Mouse (Mus musculus) T-helper 17 cell (primary cell): Measurements from ENCODE around the gene Mxd4.

ENCODE experiments used
- in situ Hi-C, 2 experiments: fragments of 300-600 bp; cut with MboI, MseI; formaldehyde crosslinking; loops; 1 replicate in 1 of 2; 2 replicates in 1 of 2; pipeline ENCODE4 v1.15.1; 2025; ENCODE audit warnings: high pct_unique_total_duplicates in 2 of 2

Mxd4 gene

DNA sequence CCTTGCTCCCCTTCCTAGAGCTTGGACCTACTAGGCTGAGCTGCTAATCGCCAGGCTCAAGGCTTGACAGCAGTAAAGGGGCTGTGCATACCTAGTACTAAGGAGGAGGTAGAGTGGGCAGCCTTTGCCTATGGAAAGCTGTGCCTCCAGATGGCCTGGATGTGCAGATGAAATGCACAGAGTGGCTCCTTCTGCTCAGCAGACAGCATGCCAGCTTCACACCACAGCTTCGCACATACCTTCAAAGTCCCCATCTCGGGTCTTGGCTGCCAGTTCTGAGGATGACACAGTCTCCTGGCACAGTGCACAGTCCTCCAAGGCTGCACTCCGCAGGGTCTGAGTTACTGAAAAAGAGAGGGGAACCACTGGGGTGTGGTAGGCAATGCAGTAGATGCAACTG is 9.7 kb upstream of the Mxd4 start:
- in situ Hi-C loops = no loop called here

DNA sequence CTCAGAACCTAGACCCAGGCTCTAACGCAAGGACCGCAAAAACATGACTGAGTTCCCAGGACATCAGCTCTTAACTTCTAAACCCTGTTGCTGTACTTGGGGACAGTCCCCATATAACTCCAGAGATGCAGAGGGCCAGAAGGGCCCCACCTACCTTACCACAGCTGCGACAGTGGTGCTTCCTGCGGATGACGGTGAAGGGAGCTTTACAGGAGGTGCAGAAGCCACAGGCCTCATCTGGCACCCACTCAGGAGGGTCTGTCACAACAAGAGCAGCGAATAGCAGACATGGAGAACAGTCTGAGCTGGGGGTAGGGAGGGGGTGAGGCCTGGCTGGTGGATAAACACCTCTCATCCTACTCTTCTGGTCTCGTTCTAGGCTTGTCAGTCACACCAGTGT is 8.9 kb upstream of the Mxd4 start:
- in situ Hi-C loops = no loop called here

- in situ Hi-C loops = no loop called here
These were observed 8.3 kb upstream of the Mxd4 start for GRCm38 (mm10) chr5:34195786-34196185.

DNA sequence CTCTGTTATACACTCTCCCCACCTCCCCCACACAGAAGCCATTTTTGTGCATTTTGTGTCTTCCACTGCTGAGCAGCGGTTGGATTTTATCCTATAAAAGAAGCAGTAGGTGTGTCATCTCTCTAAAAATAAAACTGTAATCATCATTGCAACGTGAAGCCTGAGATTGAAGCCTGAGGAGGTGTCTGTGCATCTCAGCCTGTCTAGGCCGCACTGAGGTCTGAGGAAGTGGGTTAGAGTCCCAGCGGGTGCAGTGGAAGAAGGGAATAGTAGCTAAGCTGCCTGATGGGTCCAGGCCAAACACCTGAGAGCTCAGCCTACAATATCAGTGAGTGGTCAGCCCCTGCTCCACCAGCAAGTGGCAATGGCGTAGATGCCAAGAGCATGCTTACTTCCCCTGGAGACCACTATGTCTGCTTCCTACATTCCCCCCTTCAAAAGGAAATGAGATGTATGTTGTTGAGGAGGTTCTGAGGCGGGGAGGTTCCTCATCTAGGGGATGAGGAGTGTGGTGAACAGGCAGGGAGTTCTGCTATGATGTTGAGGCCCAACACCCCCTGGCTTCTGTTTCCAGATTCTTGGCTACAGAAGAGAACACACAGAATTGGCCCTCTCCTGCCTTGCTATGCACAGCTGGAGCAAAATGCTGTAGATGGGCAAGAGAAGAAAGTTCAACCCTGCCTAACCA is 7.6 kb upstream of the Mxd4 start:
- in situ Hi-C loops = no loop called here

GRCm38 (mm10) chr5:34194426-34194825 is 6.9 kb upstream of the Mxd4 start:
- in situ Hi-C loops = no loop called here

DNA sequence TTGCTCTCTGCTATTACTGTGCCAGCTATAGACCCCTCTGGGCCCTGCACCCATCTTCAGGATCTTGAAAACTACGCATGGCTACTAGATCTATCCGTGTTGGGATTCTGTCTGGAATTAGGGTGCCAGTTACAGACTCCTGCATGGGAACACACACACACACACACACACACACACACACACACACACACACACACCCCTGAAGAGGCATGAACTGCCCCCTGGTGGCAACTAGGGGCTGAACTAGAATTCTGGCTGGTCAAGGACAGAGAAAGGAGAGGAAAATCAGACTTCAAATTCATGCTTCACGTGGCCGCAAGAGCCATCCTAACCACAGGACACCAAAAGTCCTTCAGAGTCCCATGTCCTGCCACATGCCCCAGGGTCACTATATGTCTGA is 4.3 kb upstream of the Mxd4 start:
- in situ Hi-C loops = no loop called here

GRCm38 (mm10) chr5:34191021-34191420 is 3.5 kb upstream of the Mxd4 start:
- in situ Hi-C loops = no loop called here

DNA sequence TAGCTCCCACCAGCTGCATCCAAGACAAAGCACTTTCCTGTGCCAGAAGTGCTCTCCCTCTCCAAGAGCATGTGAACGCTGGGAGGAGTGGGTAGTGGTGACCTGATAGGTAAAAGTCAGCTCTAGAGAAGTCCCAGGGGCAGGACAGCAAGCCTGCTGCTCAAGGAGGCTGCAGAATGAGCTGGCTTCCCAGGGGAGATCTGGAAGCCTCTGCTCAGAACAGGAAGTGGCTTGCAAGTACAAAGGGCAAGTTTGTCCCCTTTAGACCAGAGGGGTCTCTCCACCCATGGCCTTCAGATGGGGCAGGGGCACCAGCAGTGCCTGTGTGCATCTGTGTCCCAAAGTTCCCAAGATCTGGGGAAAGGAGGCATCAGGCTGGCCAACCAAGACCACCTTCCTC is 2.0 kb upstream of the Mxd4 start:
- in situ Hi-C loops = no loop called here

- in situ Hi-C loops = no loop called here
These were observed 1.3 kb upstream of the Mxd4 start for GRCm38 (mm10) chr5:34188856-34189255.

- in situ Hi-C loops = no loop called here
These were observed 544 bp downstream of the Mxd4 start for GRCm38 (mm10) chr5:34186961-34187391.

GRCm38 (mm10) chr5:34186391-34186790 is 1.1 kb downstream of the Mxd4 start:
- in situ Hi-C loops = no loop called here

GRCm38 (mm10) chr5:34185791-34186190 is 1.7 kb downstream of the Mxd4 start:
- in situ Hi-C loops = no loop called here

DNA sequence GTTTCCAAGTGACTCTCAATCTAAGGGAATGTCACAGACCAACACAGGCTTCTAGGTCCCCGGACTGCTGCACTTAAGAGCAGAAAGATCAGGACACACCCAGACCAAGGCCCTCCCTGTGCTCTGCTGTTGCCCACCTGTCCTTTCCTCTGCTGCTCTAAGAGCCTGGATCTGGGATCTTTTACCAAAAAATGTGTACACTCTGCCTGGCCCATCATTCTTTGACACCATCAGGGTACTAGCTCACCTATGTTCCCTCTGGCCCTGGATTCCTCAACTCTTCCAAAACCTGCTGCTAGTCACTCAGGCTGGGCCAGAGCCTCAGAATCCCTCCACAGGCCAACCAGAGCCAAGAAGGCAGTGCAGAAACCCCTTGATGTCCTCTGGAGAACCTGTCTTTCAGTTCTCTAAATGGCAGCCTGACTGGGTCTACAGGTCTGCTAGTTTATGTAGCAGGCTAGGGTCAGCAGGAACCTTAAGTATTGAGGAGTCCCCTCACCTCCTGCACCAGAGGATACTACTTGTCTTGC is 2.4 kb downstream of the Mxd4 start:
- in situ Hi-C loops = no loop called here

- in situ Hi-C loops = no loop called here
These were observed 3.5 kb downstream of the Mxd4 start for GRCm38 (mm10) chr5:34183976-34184375.

GRCm38 (mm10) chr5:34183156-34183880 is 4.2 kb downstream of the Mxd4 start:
- in situ Hi-C loops = no loop called here

GRCm38 (mm10) chr5:34182486-34182885 is 5.0 kb downstream of the Mxd4 start:
- in situ Hi-C loops = no loop called here

DNA sequence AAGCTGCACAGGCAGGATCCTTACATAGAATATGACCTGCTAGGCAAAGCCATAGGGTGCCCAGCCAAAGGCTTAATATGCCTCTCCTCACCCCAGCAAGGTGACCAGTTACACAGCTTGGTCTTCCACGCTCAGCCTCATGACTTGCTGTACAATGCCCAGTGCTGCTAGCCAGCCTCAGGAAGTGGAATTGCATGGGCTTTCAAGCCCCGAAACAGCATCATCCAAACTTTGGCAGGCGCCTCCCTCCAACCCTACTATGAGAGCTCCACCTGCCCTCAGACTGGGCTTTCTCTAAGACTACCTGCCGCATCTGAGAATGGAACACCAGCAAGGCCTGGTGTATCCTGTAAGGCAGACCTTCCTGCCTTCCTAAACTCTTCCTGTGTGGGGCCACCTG is 9.7 kb downstream of the Mxd4 start:
- in situ Hi-C loops = no loop called here

DNA sequence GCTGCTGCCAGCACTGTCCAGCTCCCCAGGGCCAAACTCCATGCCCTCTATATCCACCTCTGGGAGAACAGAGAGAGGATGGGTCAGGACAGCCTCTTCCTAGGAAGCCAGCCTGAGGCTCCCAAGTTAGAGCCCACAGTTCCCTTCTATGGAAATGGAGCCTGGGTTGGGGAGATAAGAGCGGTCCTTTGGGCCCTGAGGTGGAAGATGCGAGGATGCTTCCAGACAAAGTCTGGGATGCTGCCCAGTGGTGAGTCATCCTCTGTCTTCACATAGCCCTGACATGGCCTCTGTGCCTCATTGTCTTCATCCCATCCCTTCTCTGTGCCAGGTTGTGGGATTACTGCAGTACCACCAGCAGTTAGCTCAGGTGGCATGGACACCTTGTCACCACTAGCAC is 10.4 kb downstream of the Mxd4 start:
- in situ Hi-C loops = no loop called here

DNA sequence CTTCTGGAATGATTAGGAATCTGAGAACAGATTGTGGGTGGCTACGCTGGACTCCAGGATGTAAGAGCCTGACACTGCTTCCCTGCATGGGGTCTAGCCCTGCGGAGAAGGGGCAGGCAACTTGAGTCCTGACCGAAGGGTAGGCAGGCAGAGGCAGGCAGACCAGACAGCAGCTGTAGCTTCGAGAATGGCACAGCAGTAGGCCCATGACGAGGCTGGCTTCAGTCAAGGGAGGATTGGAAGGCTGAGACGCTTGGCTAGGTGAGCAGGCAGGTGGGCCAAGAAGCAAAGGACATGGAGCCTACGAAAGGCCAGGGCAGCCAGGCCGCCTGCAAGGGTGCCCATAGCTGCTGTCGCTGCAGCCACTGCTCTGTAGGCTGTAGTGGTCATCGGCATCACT is 10.8 kb downstream of the Mxd4 start:
- in situ Hi-C loops = no loop called here

DNA sequence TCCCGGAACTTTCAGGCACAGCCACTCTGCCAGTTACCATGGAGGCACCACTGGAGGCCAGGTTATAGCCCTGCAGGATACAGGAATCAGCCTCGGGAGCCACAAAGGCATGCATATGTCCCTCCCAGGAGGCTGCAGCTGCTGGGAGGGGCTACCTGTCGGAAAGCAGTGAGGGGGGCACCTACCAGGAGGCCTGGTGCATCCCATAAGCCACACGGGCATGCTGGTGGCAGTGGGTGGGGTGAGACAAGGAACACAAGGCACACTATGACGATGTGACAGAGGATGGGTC is 12.2 kb downstream of the Mxd4 start:
- in situ Hi-C loops = no loop called here

GRCm38 (mm10) chr5:34174550-34175402 is 12.7 kb downstream of the Mxd4 start:
- in situ Hi-C loops = no loop called here

- in situ Hi-C loops = no loop called here
These were observed 13.5 kb downstream of the Mxd4 start for GRCm38 (mm10) chr5:34174021-34174420.
